Mouse (Mus musculus) cerebellum, postnatal 25 days (tissue): Measurements from ENCODE around the gene Gm26657.

Experiments used
- DNase-seq, 2 experiments: peaks; one replicate each; pipeline ENCODE4 v3.0.0; 2021; ENCODE audit warnings: mixed read lengths in 2 of 2

Gm26657 gene

DNA sequence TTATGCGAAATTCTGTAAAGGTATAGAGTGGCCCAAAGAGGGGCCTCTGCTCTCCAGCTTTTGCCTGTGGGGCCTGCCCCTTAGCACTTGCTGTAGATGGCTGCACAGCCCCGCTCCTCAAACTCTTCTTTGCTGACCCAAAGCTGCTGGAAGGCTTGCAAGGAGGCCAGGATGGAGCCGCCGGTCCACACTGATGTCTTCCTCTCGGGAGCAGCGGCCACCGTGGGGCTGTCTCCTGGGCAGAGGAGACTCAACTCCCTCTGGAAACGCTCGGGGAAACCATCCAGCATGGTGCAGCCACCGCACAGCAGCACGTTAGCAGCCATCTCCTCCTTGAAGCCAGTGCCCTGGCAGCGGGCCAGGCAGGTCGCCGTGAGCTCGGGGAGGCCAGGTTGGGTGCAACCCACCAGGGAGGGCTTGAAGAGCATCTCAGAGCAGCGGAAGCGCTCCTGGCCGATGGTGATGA is at the start of gene Gm26657:
Gm26657 (plus strand) TSS at position 51 of the 466 bp plus-strand sequence.
- no peak for DNase-seq

DNA sequence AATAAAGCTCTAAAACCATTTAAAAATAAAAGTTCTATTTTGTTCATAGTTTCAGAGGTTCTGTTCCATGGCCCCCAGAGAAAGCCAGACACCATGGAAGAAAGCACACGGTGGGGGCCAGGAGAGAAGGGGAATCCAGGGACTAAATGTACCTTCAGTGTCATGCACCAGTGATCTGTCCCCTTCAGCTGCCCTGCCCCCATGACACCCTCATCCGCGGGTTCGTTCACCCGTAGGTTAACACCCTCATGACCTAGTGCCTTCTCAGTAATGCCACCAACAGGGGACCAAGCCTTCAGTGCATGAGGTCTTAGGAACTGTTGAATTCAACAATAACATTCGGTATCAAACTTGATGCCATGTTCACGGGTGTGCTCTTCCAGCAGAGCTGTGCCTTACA is 43.5 kb upstream of the Gm26657 start:
- DNase-seq: no peak

DNA sequence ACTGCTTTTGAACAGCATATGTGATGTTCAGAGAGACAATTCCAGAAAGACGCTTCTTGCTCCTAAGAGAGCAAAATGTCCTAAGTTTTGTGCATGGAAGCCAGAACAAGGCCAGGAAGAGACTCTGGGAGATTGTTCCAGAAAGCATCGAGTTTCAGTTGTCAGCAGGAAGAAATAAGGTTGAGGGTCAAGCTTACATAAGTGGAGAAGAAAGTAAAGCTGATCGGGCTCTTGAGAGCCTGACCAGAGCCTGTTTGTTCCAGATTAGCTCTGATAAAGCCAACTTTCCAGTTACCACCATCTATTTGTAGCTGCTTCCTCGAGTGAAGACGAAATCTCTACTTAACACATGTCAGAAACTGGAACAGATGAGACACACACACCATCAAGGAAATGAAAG is 41.2 kb upstream of the Gm26657 start:
- DNase-seq: no peak

DNA sequence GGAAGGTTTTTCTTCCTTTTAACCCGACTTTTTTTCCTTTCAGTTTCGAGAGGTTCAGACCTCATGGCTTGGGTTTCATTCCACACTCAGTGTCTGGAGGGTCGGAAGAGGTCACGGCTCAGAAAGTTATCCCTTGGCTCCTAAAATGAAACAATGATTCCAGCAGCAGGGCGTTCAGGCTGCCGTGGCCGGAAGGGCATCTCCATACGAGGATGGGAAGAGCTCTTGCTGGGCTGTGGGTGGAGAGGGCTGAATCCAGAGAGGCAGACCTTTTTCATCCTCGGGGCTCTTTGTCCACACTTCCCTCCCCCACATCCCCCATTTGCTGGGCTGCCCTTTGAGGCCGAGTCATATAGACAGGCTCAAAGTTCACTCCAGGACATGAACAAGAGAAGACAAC is 37.6 kb upstream of the Gm26657 start:
- DNase-seq: no peak

DNA sequence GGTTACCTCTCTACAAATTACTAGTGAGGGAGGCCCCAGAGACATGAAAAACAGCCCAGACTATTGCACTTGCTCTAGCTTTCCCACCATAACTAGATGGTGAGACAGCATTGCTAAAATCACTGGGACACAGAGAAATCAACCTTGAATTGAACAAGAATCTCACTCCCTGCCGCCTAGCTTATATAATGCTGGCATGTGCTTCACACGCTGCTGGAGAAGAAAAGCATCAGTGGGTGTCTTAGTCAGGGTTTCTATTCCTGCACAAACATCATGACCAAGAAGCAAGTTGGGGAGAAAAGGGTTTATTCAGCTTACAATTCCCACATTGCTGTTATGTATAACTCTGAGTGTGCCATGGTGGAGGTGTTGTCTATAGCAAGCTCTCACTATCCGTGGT is 26.7 kb upstream of the Gm26657 start:
- no peak for DNase-seq

DNA sequence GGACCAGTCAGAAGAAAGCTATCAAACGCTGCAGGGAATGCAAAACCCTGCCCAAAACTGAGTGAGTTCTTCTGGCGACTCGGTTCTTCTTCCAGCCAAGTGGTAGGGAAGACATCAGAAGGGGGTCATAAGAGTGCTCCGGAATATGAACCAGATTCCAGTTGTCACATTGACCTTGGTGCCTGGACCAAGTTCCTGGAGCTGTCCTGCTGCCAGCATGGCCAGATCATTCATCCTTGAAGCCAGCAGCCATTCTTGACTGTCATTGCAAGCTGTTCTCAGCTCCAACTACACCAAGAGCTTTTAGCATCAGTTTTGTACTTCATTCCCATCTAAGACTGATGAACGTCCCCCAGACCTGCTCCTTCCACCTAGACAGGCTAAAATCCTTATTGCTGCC is 23.1 kb upstream of the Gm26657 start:
- no peak for DNase-seq

DNA sequence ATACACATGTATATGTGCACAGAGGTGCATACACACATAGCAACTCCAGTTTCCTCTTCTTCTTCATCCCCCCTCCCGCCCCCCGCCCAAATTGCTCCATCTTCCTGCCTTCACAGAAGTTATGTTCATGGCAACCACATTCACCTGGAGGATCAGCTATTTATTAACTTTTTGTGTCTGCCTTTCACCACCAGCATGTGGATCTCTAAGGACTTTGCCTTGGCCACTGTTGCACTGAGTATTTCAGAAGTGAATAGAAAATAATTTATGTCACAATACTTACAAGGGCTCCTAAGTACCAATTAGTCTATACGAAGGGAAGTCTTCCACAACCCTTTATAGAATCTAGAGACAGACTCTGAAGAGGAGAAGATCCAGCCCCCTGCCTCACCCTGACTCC is 21.9 kb upstream of the Gm26657 start:
- DNase-seq: no peak

DNA sequence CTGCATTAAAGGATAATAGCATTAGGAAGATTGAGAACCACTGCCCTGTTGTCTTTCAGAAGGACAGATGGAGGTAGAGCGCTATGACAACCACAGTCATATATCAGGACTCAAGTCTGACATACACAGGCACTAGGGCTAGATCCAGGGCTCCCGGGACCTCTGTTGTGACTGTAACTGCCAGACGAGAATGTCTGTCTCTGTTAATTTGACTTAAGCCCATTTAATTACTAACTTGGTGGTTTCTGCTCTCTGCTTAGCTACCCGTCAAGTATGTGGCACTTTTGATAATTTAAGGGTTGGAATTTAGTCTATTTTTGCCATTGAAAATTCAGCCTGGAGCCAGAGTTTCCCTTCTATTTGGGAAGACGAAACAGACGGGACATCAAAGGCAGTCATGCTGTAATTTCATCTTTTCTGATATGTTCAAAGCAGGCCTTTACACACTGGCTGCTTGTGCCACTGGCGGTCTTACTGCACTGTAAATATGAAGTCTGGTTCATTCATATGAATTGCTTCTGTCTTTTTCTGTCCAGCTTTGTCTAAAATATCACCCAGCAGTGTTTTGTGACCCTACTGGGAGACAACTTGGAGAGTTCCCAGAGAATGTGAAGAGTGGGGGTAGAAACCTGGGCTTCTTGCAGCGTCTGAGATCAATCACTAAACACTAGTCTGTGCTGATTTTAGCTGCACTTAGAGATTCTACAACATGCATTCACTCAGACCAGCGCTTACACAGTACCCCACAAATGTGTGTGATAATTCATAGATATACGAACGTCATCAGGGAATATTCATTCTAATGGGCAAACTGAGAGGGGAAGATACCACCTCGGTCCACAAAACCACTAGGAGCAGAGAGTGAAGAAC is 21.1 kb upstream of the Gm26657 start:
- DNase-seq: no peak

DNA sequence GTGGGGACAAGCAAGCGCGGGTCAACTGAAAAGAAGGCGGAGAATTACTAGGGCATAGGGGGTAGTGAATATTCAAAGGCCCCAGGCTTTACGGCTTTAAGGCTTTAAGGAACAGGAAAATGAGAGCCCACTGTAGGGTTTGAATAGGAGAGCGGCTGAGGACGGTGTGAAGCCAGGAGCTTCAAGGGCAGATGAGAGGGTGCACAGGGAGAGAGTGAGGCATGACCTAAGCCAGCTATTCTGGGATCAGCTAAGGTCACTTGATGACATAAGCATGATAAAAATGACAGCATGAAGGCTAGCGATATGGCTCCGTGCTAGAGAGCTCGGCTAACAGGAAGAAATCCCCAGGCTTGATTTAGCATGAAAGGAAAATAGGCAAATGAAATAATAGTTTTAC is 20.4 kb upstream of the Gm26657 start:
- no peak for DNase-seq

DNA sequence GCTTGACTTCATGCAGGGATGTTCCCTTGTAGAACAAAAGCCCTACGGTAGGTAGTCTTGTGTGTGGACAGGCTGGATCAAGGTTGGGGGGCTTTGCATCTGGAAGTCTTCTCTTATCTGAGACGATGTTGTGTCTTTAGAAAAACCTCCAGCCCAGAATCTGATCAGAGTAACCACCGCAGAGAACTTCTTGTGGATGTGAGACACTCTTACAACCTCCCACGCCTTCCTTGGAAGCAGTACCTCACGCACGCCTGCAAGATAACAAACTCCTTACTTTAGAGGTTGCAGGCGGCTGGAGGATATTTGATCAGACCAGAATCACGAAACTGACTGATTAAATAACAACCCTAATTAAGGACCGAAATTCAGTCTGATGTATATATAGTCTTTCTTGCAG is 19.5 kb upstream of the Gm26657 start:
- DNase-seq: no peak

DNA sequence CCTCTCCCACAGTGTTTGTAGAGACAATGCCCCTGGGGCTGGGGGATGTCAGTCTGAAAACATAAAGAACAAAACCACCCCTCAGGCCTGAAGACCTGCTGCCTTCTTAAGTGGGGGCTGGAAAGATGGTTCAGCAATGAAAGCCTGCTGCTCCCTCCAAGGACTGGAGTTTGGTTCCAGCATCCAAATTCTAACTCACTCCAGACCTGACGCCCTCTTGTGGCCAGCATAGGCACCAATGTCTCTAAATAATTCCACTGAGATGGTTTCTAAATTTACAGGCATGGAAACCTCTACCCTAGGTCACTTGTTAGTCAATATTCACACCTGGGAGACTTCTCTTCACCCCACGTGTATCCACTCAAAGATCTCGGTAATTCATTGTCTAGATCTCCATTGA is 18.4 kb upstream of the Gm26657 start:
- DNase-seq: peak in 1 of 2 experiments; percentile 41

DNA sequence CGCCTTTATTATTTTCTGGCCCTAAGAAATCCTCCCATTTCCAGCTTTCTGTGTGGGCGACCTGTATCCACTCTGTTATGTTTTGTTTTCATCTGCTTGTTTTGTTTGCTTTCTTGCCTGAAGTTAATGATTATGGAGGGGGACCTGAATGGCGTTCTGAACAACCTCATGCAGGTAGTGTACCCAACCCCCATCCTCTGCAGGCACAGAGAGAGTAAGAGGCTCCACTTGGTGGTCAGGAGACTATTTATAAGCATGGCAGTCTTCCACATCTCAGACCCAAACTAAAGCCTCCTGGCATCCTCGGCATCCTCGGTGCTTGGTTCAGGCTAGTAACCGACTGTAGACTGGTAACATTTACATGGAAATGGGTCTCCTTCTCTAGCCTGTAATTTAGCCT is 17.5 kb upstream of the Gm26657 start:
- DNase-seq: no peak

DNA sequence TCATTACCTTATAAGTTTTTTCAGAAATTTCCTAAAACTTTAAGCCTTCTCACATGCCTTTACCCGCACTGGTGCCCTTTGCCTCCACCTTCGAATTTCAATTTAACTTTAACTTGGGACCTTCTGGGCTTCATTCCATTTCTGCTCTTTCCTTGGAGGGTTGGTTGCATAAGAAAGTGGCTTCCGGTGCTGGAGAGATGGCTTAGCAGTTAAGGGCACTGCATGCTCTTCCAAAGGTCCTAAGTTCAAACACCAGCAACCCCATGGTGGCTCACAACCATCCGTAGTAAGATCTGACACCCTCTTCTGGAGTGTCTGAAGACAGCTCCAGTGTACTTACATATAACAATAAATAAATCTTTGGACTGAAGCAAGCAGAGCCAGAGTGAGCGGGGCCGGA is 16.6 kb upstream of the Gm26657 start:
- no peak for DNase-seq

DNA sequence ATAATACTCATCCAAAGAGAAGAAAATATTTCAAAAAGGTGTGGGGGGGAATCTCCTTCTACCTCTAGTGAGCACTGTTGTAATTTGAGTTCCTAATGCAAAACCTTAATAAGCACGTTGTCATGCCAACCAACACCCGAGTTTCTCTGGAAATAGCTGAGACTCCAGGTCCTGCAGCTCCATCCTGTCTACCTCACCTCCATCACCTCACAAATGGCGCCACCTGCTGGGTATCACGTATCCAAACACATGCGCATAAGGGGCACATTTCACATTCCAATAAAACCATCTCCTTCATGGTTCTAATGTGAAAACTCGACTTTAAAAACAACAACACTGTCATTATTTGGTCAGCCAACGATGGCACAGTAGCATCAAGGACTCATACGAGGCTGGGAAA is 14.0 kb upstream of the Gm26657 start:
- DNase-seq: no peak

DNA sequence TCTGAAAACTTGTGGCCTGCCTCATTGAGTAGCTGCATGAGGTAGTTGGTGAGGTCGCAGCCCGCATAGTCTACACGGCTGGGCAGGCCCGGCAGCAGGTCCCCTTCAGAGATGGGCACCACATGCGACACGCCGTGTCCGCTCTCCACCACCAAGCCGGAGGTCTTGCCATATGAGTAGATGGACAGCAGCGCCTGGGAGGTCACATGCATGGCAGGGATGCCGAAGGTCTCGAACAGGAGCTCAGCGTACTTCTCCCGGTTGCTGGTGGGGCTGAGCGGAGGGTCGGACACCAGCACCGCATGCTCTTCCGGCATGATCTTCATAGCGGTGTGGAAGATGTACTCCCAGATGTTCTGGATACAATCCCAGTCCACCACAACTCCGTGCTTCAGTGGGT is 741 bp downstream of the Gm26657 start:
- no peak for DNase-seq

DNA sequence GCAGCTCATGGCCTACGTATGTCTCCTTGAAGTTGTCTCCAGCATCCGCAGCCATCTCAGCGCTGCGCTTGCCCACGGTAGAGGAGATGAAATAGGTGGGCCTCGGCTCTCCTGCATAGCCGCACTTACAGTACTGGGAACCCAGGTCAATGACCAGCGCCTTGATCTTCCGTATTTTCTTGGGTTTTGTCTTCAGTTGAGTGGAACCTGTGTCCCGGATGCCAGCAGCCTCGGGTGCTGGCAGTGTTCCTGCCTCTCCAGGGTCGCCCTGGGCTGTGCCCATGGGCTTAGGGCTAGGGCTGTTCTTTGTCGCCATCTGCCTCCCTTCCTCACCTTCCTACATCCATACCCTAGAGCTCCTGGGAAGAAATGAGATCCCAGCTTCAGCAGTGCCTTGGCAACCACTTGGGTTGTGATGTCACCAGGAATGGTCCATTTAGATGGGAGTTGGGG is 1.2 kb downstream of the Gm26657 start, which contains the start of gene Actl7b:
Actl7b (minus strand) TSS at position 403 of the 453 bp plus-strand sequence.
- DNase-seq: no peak

DNA sequence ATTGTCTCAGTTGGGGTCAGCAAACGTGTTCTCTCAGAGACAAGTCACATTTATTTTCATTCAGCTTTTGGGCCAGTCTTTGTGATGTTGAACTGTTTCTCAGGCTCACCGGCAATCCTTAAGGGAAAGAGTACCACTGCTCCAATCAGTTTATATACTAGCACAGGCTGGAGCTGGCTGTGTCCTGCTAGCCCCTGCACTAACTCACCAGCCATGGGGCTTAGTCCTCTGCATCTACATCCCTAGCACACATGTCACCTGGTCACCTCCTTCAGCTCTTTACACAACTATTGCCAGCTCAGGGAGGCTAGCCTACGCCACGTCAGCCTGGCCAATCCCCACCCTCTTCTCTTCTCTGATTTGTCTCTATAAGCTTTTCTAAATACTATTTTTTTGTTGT is 2.8 kb downstream of the Gm26657 start:
- no peak for DNase-seq

DNA sequence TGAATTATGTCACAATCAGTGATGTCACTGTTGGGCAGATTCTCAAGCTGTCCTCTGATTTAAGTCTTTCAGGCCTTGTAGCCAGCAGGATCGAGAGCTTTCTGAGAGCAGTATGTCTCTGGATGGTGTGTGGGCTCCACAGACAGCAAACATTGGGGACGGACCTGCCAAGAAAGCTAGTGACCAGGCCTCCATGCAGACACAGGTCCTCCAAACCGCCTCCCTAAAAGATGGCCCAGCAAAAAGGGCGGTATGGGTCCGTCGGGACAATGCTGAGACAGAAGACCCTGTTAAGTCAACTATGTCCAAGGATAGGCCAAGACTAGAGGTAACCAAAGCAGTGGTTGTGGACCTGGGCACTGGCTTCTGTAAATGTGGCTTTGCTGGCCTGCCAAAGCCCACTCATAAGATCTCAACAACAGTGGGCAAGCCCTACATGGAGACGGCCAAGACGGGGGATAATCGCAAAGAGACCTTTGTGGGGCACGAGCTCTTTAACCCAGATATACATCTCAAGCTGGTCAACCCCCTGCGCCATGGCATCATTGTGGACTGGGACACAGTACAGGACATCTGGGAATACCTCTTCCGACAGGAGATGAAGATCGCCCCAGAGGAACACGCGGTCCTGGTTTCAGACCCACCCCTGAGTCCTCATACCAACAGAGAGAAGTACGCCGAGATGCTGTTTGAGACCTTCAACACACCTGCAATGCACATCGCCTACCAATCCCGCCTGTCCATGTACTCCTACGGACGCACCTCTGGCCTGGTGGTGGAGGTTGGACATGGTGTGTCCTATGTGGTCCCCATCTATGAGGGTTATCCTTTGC is 3.7 kb downstream of the Gm26657 start, which contains the start of gene Actl7a:
Actl7a (plus strand) TSS at position 51 of the 833 bp plus-strand sequence.
- DNase-seq: no peak

DNA sequence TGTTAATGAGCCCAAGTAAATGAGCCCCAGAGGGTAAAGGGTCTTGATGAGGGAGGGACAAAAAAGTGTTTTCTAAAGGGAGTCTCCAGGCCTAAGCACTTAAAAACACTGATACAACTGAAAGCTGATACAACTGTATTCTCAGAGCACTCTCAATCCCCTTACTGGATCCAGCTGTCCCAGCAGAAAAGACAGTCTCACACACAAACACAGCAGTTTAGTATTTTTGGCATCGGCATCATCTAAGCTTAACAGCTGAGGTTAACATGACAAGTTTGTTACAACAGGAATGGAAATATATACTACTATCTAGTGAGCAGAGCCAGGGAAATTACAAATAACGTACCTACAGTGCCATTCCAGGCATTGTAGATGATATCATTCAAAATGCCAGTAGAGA is 6.5 kb downstream of the Gm26657 start:
- DNase-seq: no peak

DNA sequence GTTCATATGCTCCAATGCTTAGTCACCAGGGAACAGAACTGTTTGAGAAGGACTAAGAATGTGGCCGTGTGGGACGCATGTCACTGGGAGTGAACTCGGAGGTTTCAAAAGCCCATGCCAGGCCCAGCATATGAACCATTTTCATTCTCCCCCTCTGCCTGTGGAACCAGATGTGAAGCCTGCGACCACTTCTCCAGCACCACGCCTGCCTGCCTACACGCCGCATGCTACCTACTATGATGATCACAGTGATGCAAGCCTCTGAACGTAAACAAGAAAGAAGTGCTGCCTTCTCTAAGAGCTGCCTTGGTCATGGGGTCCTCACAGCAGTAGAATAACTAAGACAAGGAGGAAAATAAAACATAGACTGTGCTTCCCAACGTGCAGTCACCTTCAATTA is 7.6 kb downstream of the Gm26657 start:
- no peak for DNase-seq

DNA sequence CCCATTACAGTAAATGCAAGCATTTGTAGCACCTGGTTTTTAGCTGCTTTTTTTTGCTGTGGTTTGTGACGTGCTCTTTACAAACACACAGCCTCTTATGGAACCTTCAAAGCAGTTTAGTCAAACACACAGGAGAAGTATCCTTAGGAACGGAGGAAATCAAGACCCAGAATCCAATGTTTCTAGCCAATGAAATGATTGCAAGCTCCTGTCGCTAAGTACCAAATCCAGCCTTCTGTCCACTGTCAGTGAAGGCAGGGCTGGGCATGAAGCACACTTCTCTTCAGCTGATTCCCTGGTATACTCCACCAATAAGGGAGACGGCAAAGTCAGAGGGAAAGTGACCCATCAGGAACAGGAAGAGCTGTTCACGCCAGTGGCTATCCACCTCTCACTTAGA is 16.2 kb downstream of the Gm26657 start:
- no peak for DNase-seq

DNA sequence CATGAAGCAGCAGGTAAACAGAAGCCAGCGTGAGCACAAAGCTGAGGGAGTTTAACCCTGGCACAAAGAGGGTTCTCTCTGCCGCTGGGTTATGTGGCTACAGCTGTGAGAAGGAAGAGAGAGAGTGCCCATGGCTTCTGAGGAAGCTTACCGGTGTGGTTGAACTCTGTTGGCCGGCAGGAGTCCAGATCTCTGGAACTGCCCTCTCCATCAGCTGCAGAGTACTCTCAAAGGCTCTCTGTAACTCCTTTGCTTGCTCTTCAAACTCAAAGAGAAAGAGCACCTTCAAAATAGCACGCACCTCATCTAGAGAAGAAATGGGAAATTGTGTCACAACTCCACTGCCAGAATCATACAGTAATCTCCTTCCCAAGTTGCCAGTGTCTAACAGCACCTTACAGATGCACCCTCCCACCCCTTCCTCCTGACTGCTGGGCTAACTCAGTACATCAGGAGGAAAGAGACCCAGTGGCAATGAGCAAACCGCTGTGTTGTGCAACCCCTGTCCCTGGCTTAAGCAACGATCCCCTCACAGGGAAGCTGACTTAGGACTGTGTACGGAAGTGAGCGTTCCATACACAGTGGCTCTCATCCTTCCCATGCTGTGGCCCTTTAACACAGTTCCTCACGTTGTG is 17.2 kb downstream of the Gm26657 start:
- DNase-seq: no peak

DNA sequence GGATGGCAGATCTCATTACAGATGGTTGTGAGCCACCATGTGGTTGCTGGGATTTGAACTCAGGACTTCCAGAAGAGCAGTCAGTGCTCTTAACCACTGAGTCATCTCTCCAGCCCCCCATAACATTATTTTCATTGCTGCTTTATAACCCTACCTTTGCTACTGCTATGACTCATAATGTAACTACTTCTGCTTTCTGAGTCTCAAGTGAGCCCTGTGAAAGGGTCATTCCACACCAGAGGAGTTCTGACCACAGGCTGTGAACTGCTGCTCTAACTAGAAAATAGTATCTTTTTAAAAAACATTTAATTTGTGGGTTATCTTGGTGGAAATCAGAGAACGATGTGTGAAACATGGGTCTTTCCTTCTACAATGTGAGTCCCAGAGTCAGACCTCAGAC is 17.8 kb downstream of the Gm26657 start:
- DNase-seq: no peak
